In genomic region chr8:70754043-70754870, GRCm38 (mm10) we compare ENCODE assay signal across 8 mouse cellular contexts. TPM values are rescaled to one million over a fixed set of nuclear protein-coding genes. Genes with fewer than 3 reads are reported as not detected.
A peak's percentile ranks its signal among the peaks of the same experiment; 100 is the strongest.
DNase-seq lines count a peak whose midpoint lies in the region; ATAC-seq and TF ChIP-seq lines count a peak whose summit lies in the region.

Gene Rab3a (plus strand): TSS chr8:70754679.

- no peak for TF ChIP-seq CTCF in bone marrow, adult 2 months (IDR thresholded peaks at IDR 0.05; ENCODE audit: control insufficient read depth, insufficient read depth, low read length)

- H3K27me3 ChIP-seq in embryonic facial prominence, embryonic 15.5 days: no peaks in the 10 kb centered on the region
- H3K27me3 ChIP-seq in kidney, embryonic 14.5 days (ENCODE audit: control insufficient read depth, insufficient read depth, low read length): no peaks in the 10 kb centered on the region
- no peaks in the 10 kb centered on the region for H3K27me3 ChIP-seq in limb, embryonic 15.5 days

- H3K4me2 ChIP-seq in embryonic facial prominence, embryonic 15.5 days (replicated peaks): peak within 1 kb of the TSS; percentile 98
- H3K4me2 ChIP-seq in kidney, embryonic 14.5 days (replicated peaks; ENCODE audit: low read depth, low read length): peak within 1 kb of the TSS; percentile 90
- H3K4me2 ChIP-seq in limb, embryonic 15.5 days: peak within 1 kb of the TSS; percentile 91

- H3K9ac ChIP-seq in embryonic facial prominence, embryonic 15.5 days: peak within 1 kb of the TSS; percentile 79
- H3K9ac ChIP-seq in kidney, embryonic 14.5 days (ENCODE audit: low read depth, low read length): peak within 1 kb of the TSS; percentile 77
- peak within 1 kb of the TSS; percentile 90 for H3K9ac ChIP-seq in limb, embryonic 15.5 days

- peak within 1 kb of the TSS; percentile 69 for H3K27ac ChIP-seq in bone marrow, adult 2 months (ENCODE audit: control insufficient read depth, insufficient read depth, low read depth, low read length, poor library complexity)
- H3K27ac ChIP-seq in embryonic facial prominence, embryonic 15.5 days (replicated peaks): peak within 1 kb of the TSS; percentile 79
- peak within 1 kb of the TSS; percentile 83 for H3K27ac ChIP-seq in kidney, embryonic 14.5 days (ENCODE audit: low read depth, low read length)
- H3K27ac ChIP-seq in limb, embryonic 15.5 days: peak within 1 kb of the TSS; percentile 86

- WGBS in bone marrow, adult 2 months: 7% methylated on average over 37 of the region's 37 CpGs
- WGBS in embryonic facial prominence, embryonic 15.5 days: 8% methylated on average over 37 of the region's 37 CpGs
- WGBS in kidney, embryonic 14.5 days: 8% methylated on average over 37 of the region's 37 CpGs
- WGBS in limb, embryonic 15.5 days: 8% methylated on average over 37 of the region's 37 CpGs

- peak; percentile 100 for DNase-seq in 416B (ENCODE audit: low read depth)
- DNase-seq in heart, adult 9 months (ENCODE audit: low spot score in 2 of 2): peak; percentile 98 to 99
- DNase-seq in monocyte, adult 2 months (ENCODE audit: low read depth in 1 of 2, low spot score in 2 of 2): peak; percentile 93 to 94
- peak; percentile 99 for DNase-seq in spleen, postnatal 36 days (ENCODE audit: low spot score in 2 of 2)

- peak; percentile 56; the same call in 1 of the 2 replicates for TF ChIP-seq POLR2A in bone marrow, adult 2 months (IDR thresholded peaks at IDR 0.05; ENCODE audit: borderline replicate concordance, control insufficient read depth, low read depth, low read length)

- peak within 1 kb of the TSS; percentile 78 for H3K4me3 ChIP-seq in bone marrow, adult 2 months (replicated peaks; ENCODE audit: control insufficient read depth, low read depth, low read length)
- peak within 1 kb of the TSS; percentile 83 for H3K4me3 ChIP-seq in embryonic facial prominence, embryonic 15.5 days (replicated peaks)
- peak within 1 kb of the TSS; percentile 58 for H3K4me3 ChIP-seq in kidney, embryonic 14.5 days (ENCODE audit: low read length)
- H3K4me3 ChIP-seq in limb, embryonic 15.5 days: peak within 1 kb of the TSS; percentile 74

- peaks cover 4% of the 10 kb centered on the region; the same call in 1 of the 2 replicates for H3K4me1 ChIP-seq in bone marrow, adult 2 months (ENCODE audit: control insufficient read depth, insufficient read depth, low read length)
- H3K4me1 ChIP-seq in embryonic facial prominence, embryonic 15.5 days: peaks cover 41% of the 10 kb centered on the region
- H3K4me1 ChIP-seq in kidney, embryonic 14.5 days (ENCODE audit: control insufficient read depth, insufficient read depth, low read length): peaks cover 30% of the 10 kb centered on the region
- H3K4me1 ChIP-seq in limb, embryonic 15.5 days: peaks cover 40% of the 10 kb centered on the region

- H3K36me3 ChIP-seq in embryonic facial prominence, embryonic 15.5 days: peaks cover 25% of the 10 kb centered on the region
- peaks cover 14% of the 10 kb centered on the region; the same call in 1 of the 2 replicates for H3K36me3 ChIP-seq in kidney, embryonic 14.5 days (ENCODE audit: control insufficient read depth, insufficient read depth, low read length)
- H3K36me3 ChIP-seq in limb, embryonic 15.5 days: peaks cover 27% of the 10 kb centered on the region

- H3K9me3 ChIP-seq in embryonic facial prominence, embryonic 15.5 days (replicated peaks): no peaks in the 10 kb centered on the region
- no peaks in the 10 kb centered on the region for H3K9me3 ChIP-seq in kidney, embryonic 14.5 days (ENCODE audit: control insufficient read depth, low read length)
- H3K9me3 ChIP-seq in limb, embryonic 15.5 days: no peaks in the 10 kb centered on the region

- ATAC-seq in embryonic facial prominence, embryonic 15.5 days (ENCODE audit: insufficient number of reproducible peaks, low FRiP score, low TSS enrichment, low read depth): peak; percentile 98
- ATAC-seq in kidney, embryonic 14.5 days (ENCODE audit: low FRiP score, low TSS enrichment): peak; percentile 97
- peak; percentile 97 for ATAC-seq in limb, embryonic 15.5 days (ENCODE audit: insufficient number of reproducible peaks, low FRiP score, low TSS enrichment, low read depth)

RNA-seq across cellular contexts. Expression of gene Rab3a, which starts in this region (rescaled TPM):
- polyA plus RNA-seq in bone marrow, adult 2 months (2011; ENCODE audit: insufficient read depth, insufficient read length, low replicate concordance, missing spikeins): 9.7 and 13.3 TPM in 2 replicates
- polyA plus RNA-seq in embryonic facial prominence, embryonic 15.5 days (2015; fragmentation: Nextera tagmentation; extraction: Ambion mirVana): 22.7 and 28.6 TPM in 2 replicates
- 14.3 and 16.4 TPM in 2 replicates for polyA plus RNA-seq in kidney, embryonic 14.5 days (2014; fragmentation: Nextera tagmentation; extraction: Ambion mirVana)
- 17.1 and 19.4 TPM in 2 replicates for polyA plus RNA-seq in limb, embryonic 15.5 days (2015; fragmentation: Nextera tagmentation; extraction: Ambion mirVana)

Comparison
In these comparisons a context has a peak if more than half of its experiments do, and no peak if none do; other contexts are left out.
1. Peak in every context shown above with its lines: DNase-seq, ATAC-seq, H3K4me3 ChIP-seq and H3K27ac ChIP-seq.